Mouse (Mus musculus) kidney, embryonic 14.5 days (tissue): ENCODE measurements around the gene Zic1. TPM values are rescaled to one million over a fixed set of nuclear protein-coding genes. Genes with fewer than 3 reads are reported as not detected.
A peak's percentile ranks its signal among the peaks of the same experiment; 100 is the strongest.

Experiments used
- ATAC-seq: fragments of 200-750 bp; cut with Nextera tagmentation; 2 replicates; pipeline ENCODE4 v1.8.0; 2017; ENCODE audit warnings: moderate number of reproducible peaks, mild to moderate bottlenecking, moderate TSS enrichment, moderate library complexity; ENCODE audit not compliant: low FRiP score, low TSS enrichment
- H3K27ac ChIP-seq: fragments of 300-500 bp; sonication (generic); 2 replicates; pipeline ENCODE4 v1.5.1; 2014; ENCODE audit warnings: low read depth, mild to moderate bottlenecking, low read length, moderate library complexity, mixed read lengths
- H3K27me3 ChIP-seq: fragments of 300-500 bp; sonication (generic); 2 replicates; pipeline ENCODE4 v1.6.1; 2014; ENCODE audit warnings: mild to moderate bottlenecking, low read length; ENCODE audit not compliant: control insufficient read depth, insufficient read depth
- H3K36me3 ChIP-seq: fragments of 300-500 bp; sonication (generic); 2 replicates; pipeline ENCODE4 v1.6.1; 2014; ENCODE audit warnings: low read length, mixed read lengths; ENCODE audit not compliant: control insufficient read depth, insufficient read depth
- H3K4me1 ChIP-seq: fragments of 300-500 bp; sonication (generic); 2 replicates; pipeline ENCODE4 v1.6.1; 2014; ENCODE audit warnings: low read length, mixed read lengths; ENCODE audit not compliant: control insufficient read depth, insufficient read depth
- H3K4me2 ChIP-seq: fragments of 300-500 bp; sonication (generic); replicated peaks from 2 replicates; pipeline ENCODE4 v1.6.1; 2014; ENCODE audit warnings: low read depth, mild to moderate bottlenecking, low read length
- H3K4me3 ChIP-seq: fragments of 300-500 bp; sonication (generic); 2 replicates; pipeline ENCODE4 v1.5.1; 2014; ENCODE audit warnings: mild to moderate bottlenecking, low read length
- H3K9ac ChIP-seq: fragments of 300-500 bp; sonication (generic); 2 replicates; pipeline ENCODE4 v1.6.1; 2014; ENCODE audit warnings: low read depth, mild to moderate bottlenecking, low read length, moderate library complexity
- H3K9me3 ChIP-seq: fragments of 300-500 bp; sonication (generic); 2 replicates; pipeline ENCODE4 v1.6.1; 2016; ENCODE audit warnings: low read length; ENCODE audit not compliant: control insufficient read depth
- WGBS: fragments of 180-500 bp; shearing (Covaris S2); extraction: QIAGEN DNeasy Blood & Tissue Kit; methylation state at CpG from one replicate; pipeline ENCODE4 v1.1.7; 2014; 5-methylcytosine and 5-hydroxymethylcytosine counted together
- polyA plus RNA-seq: library from polyadenylated mRNA; unstranded; fragments of >200 nt; fragmentation: Nextera tagmentation; extraction: Ambion mirVana; gene quantifications from 2 replicates; pipeline ENCODE4 v1.2.1, GENCODE M21; 2014

Zic1 gene
- polyA plus RNA-seq, 1 experiment from 2014 or later, result 0.04 TPM

GRCm38 (mm10) chr9:91381284-91382110 lies 15.9 kb upstream of the Zic1 start:
- H3K9ac ChIP-seq, result peak overlapping the region; percentile 42
- ATAC-seq, result peak; percentile 83
- H3K36me3 ChIP-seq, result no peaks in the 10 kb centered on the region
- peak overlapping the region; percentile 84 for H3K4me2 ChIP-seq
- H3K9me3 ChIP-seq, result no peaks in the 10 kb centered on the region
- peaks cover 4% of the 10 kb centered on the region; the same call in 1 of the 2 replicates for H3K4me1 ChIP-seq
- WGBS, result under 1% methylated on average over 48 of the region's 76 CpGs
- H3K27me3 ChIP-seq, result peaks cover 99% of the 10 kb centered on the region
- H3K4me3 ChIP-seq, result peak overlapping the region; percentile 34
- H3K27ac ChIP-seq, result no peak overlapping the region

GRCm38 (mm10) chr9:91380458-91380914 lies 14.9 kb upstream of the Zic1 start:
- Histone ChIP-seq H3K36me3 (no peaks in the 10 kb centered on the region), H3K4me3 (no peak overlapping the region), H3K4me1 (peaks cover 4% of the 10 kb centered on the region; the same call in 1 of the 2 replicates), H3K27me3 (peaks cover 99% of the 10 kb centered on the region), H3K4me2 (no peak overlapping the region), H3K27ac (no peak overlapping the region), H3K9me3 (no peaks in the 10 kb centered on the region), H3K9ac (no peak overlapping the region)
- ATAC-seq, result no peak
- under 1% methylated on average over 9 of the region's 9 CpGs for WGBS

- H3K36me3 ChIP-seq, result no peaks in the 10 kb centered on the region
- no peak overlapping the region for H3K9ac ChIP-seq
- peaks cover 99% of the 10 kb centered on the region for H3K27me3 ChIP-seq
- H3K4me1 ChIP-seq, result peaks cover 4% of the 10 kb centered on the region; the same call in 1 of the 2 replicates
- no peak overlapping the region for H3K4me2 ChIP-seq
- no peak overlapping the region for H3K27ac ChIP-seq
- 0% methylated on average over 10 of the region's 10 CpGs for WGBS
- H3K4me3 ChIP-seq, result no peak overlapping the region
- ATAC-seq, result no peak
- no peaks in the 10 kb centered on the region for H3K9me3 ChIP-seq
Measured at GRCm38 (mm10) chr9:91379781-91380457, 14.3 kb upstream of the Zic1 start.

GRCm38 (mm10) chr9:91379300-91379635 lies 13.7 kb upstream of the Zic1 start:
- Histone ChIP-seq H3K36me3 (no peaks in the 10 kb centered on the region), H3K27me3 (peaks cover 99% of the 10 kb centered on the region), H3K4me1 (peaks cover 4% of the 10 kb centered on the region; the same call in 1 of the 2 replicates), H3K4me2 (no peak overlapping the region), H3K4me3 (no peak overlapping the region), H3K27ac (no peak overlapping the region), H3K9ac (no peak overlapping the region), H3K9me3 (no peaks in the 10 kb centered on the region)
- 2% methylated on average over 8 of the region's 8 CpGs for WGBS
- ATAC-seq, result no peak

- Histone ChIP-seq H3K4me1 (peaks cover 4% of the 10 kb centered on the region; the same call in 1 of the 2 replicates), H3K36me3 (no peaks in the 10 kb centered on the region), H3K4me3 (no peak overlapping the region), H3K9ac (no peak overlapping the region), H3K4me2 (no peak overlapping the region), H3K27ac (no peak overlapping the region), H3K27me3 (peaks cover 99% of the 10 kb centered on the region), H3K9me3 (no peaks in the 10 kb centered on the region)
- under 1% methylated on average over 48 of the region's 48 CpGs for WGBS
- no peak for ATAC-seq
Measured at GRCm38 (mm10) chr9:91378411-91379299, 13.0 kb upstream of the Zic1 start.

- H3K9ac ChIP-seq, result no peak overlapping the region
- no peak for ATAC-seq
- H3K27me3 ChIP-seq, result peaks cover 98% of the 10 kb centered on the region
- H3K36me3 ChIP-seq, result no peaks in the 10 kb centered on the region
- no peaks in the 10 kb centered on the region for H3K9me3 ChIP-seq
- WGBS, result 1% methylated on average over 15 of the region's 16 CpGs
- H3K4me1 ChIP-seq, result peaks cover 4% of the 10 kb centered on the region; the same call in 1 of the 2 replicates
- no peak overlapping the region for H3K4me3 ChIP-seq
- H3K27ac ChIP-seq, result no peak overlapping the region
- no peak overlapping the region for H3K4me2 ChIP-seq
Measured at GRCm38 (mm10) chr9:91377873-91378150, 12.2 kb upstream of the Zic1 start.

GRCm38 (mm10) chr9:91377036-91377872 lies 11.6 kb upstream of the Zic1 start:
- H3K9ac ChIP-seq, result no peak overlapping the region
- 3% methylated on average over 14 of the region's 14 CpGs for WGBS
- peaks cover 98% of the 10 kb centered on the region for H3K27me3 ChIP-seq
- H3K36me3 ChIP-seq, result no peaks in the 10 kb centered on the region
- H3K4me3 ChIP-seq, result no peak overlapping the region
- H3K4me2 ChIP-seq, result no peak overlapping the region
- H3K9me3 ChIP-seq, result no peaks in the 10 kb centered on the region
- no peak for ATAC-seq
- peaks cover 4% of the 10 kb centered on the region; the same call in 1 of the 2 replicates for H3K4me1 ChIP-seq
- H3K27ac ChIP-seq, result no peak overlapping the region

- Histone ChIP-seq H3K4me2 (no peak overlapping the region), H3K36me3 (no peaks in the 10 kb centered on the region), H3K4me3 (no peak overlapping the region), H3K4me1 (no peaks in the 10 kb centered on the region), H3K9me3 (no peaks in the 10 kb centered on the region), H3K27me3 (peaks cover 99% of the 10 kb centered on the region), H3K27ac (no peak overlapping the region), H3K9ac (no peak overlapping the region)
- WGBS, result 4% methylated on average over 4 of the region's 4 CpGs
- no peak for ATAC-seq
Measured at GRCm38 (mm10) chr9:91374665-91375064, 9.1 kb upstream of the Zic1 start.
